Mouse (Mus musculus) liver, adult 2 months (tissue): ENCODE measurements around the gene Gmps.

ENCODE experiments used
- CTCF ChIP-seq: fragments of 200-500 bp; IDR thresholded peaks from 2 replicates; pipeline ENCODE4 v1.5.1; 2011; ENCODE audit warnings: low read depth, low read length, control low read depth
- POLR2A ChIP-seq: fragments of 200-500 bp; IDR thresholded peaks from 2 replicates; pipeline ENCODE4 v1.6.1; 2011; ENCODE audit warnings: low read length, control low read depth; ENCODE audit not compliant: insufficient read depth; ENCODE audit errors: extremely low read depth

GRCm38 (mm10) chr3:63941204-63941850, 34.6 kb upstream of the Gmps start:
- no peak for TF ChIP-seq POLR2A
- TF ChIP-seq CTCF, result no peak
